Mouse (Mus musculus): ENCODE measurements around the gene Dnmbp.

Gene Dnmbp

DNA sequence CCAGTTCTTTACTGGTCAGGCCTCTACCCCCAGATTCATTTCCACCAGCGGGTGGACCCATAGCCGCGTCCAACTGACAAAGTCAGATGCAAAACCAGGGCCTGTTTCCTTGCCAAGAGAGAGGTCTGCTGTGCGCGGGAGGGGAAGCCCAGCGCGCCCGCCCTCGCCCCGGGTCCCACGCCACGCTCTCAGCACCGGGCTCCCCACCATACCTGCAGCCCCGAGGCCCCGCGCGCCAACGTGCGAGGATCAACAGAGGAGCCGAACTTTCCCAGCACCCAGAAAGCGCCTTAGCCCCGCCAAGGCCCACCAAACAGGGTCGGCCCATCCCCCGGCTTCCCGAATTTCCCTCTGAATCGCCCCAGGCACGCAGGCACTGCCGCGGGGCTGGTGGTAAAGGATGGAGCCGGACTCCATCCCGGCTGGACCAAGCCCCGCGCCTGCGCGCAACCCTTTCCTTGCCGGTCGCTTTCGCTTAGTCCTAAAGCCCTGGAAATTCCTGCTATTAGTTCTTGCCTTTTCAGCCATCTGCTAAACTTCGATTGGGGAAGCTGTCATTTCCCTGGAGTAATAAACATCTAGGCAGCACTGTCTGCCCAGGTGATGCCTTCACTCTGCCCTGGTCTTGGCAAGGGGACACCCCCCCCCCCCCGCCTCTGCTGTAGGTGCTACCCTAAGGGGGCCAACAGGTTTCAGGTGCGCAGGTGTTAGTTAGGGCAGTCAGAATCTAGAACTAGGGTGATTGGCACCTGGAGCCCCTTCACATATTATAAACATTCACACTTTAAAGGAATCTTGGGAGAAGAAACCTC lies 60.4 kb downstream of the Dnmbp start:
- DNase-seq (ENCODE audit: low spot score in 2 of 2) = peak; percentile 53 to 58

DNA sequence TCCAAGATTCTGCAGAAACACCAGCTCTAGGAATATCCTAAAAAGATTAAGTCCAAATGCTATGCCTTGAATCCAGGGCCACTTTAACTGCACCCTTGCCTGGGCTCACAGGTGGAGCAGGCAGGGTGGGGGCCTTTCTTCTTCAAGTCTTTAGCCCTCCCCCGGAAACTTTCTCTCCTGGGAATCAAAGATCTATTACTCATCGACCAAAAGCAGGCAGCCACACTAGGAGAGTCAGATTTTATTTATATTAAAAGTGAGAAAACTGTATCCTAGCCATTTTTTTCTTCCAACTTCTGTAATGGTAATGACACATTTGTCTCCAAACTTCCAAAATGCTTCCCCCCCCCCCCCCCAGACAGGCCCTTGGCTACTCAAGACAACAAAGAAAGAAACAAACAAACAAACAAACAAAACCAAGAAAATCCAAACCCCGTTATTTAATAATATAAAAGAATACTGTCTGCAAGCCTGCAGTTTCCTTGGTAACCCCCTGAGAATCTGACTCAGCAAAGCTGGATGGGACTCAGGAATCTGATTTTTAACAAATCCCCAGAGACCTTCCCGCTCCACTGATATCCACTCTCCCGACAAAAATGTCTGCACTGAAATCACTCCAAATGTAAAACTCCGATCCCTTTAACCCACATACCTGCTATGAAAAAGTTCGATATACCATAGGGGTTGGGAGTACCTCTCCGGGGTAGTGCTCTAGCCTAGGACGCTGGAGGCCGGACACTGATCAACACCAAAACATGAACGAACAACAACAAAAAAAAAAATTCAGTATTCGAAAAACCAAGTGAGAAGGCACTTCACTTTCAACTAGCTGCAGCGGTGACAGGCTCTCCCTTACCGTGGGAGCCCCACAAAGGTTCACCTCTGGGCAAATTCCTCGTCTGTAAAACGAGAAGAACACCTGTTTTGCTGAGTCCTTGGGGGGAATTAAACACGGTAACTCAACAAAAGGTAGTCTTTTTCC lies 61.6 kb downstream of the Dnmbp start:
- peak; percentile 16 to 39 for DNase-seq (ENCODE audit: low spot score in 2 of 2)

DNA sequence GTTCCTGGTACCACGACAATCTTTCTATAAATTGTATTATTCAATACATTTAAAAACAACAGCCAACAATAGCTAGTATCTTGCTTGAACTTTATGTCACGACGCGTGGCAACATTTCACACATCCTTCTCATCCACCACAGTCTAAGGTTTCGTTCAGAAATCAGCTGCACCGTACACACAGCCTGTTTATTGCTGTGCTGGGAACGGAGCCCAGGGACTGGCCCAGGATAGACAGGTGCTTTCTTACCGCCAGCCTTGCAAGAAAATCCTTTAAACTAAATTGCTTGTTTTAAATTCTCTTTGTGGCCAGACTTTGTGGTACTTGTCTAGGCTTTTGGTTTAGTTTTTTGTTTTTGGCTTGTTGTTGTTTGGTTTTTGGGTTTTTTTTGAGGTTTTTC lies 62.6 kb downstream of the Dnmbp start:
- DNase-seq (ENCODE audit: low spot score in 2 of 2) = no peak

DNA sequence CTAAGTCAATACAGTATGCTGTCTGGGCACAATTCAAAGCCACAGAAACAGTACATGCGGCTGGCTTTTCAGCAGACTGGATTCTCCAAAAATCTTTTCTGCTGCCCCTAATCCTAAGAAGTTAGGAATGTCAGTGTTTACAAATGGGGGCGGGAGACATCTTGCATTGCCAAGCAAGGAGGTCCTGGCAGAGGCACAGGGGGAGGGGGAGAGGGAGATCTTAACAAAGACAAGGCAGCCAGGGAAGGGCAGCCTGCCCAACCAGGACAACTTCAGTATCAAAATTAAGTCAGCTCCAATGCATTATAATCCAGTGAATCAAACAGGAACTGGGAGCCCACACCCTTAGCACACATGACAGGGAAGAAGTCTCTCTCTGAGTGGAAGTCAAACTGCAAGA lies 64.0 kb downstream of the Dnmbp start:
- DNase-seq (ENCODE audit: low spot score in 2 of 2) = no peak

DNA sequence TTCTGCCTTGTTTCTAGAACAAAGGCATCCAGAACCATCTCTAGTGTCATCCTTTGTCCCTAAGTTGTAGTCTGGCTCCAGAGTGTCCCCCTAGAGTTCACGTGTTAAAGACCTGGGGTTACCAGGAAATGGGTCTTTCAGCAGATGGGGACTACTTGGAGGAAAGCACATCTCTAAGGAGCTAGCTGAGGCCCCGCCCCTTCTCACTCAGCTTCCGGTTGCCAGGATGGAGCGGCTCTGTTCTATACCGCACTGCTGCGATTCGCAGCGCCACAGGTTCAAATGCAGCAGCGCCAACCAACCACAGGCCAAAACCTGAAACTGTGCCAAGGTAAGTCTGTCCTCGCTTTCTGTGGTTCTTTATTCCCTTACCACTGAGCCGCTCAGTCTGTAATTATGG lies 65.6 kb downstream of the Dnmbp start:
- DNase-seq (ENCODE audit: low spot score in 2 of 2) = no peak

DNA sequence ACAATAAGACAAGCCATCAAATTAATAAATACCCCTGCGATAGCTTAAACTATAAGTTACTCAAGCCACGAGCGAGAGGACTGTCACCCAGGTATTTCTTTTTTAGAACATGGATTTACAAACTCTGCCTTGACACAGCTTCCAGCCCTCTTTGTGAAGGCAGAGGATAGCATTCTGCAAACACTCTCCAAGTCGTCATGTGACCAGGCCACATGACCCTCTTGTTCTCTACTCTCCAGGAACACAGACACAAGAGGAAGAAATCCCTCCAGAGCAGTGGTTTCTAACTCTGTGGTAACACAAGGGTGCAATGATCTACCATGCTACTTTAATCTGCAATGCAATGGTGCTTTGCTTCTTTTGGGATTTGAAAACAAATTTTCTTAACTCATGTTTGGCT lies 69.6 kb downstream of the Dnmbp start:
- no peak for DNase-seq (ENCODE audit: low spot score in 2 of 2)

DNA sequence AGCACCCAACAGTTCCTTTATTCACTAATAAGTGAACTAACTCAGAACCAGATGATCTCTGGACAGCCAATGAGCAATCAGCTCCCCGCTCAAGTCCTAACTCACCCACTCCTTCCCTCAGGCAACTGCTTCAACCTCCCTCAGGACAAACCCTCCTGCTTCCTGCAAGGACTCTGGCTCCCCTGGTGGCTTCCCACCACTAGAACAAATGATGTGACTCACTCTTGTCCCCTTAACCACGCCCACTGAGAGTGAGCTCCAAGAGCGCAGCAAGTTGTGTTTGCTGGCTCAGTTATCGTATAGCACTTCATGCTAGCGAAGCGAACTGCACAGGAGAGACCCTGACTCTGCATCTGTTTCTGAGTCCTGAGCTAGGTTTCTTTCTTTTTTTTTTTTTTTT lies 82.6 kb downstream of the Dnmbp start:
- DNase-seq (ENCODE audit: low spot score in 2 of 2) = no peak

DNA sequence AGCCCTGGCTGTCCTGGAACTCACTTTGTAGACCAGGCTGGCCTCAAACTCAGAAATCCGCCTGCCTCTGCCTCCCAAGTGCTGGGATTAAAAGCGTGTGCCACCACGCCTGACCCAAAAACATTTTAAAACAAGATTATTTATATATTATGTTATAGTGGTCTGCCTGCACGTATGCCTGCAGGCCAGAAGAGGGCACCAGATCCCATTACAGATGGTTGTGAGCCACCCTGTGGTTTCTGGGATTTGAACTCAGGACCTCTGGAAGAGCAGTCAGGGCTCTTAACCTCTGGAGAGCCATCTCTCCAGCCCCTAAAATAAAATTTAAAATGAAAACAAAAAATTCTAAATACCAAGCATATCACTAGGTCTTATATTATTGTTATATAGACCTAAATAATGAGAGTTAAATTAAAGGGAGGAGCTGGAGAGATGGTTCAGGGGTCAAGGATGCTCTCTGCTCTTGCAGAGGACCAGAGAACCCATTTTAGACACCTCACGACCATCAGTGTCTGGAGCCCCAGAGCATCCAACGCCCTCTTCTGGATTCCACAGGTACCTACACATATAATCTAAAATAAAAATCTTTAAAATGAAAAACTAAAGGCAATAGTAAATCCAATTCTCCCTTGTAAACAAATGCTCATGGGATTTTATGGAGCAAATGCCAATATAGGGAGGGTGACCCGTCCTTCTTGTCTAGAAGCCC lies 87.0 kb downstream of the Dnmbp start:
- DNase-seq (ENCODE audit: low spot score in 2 of 2) = no peak

DNA sequence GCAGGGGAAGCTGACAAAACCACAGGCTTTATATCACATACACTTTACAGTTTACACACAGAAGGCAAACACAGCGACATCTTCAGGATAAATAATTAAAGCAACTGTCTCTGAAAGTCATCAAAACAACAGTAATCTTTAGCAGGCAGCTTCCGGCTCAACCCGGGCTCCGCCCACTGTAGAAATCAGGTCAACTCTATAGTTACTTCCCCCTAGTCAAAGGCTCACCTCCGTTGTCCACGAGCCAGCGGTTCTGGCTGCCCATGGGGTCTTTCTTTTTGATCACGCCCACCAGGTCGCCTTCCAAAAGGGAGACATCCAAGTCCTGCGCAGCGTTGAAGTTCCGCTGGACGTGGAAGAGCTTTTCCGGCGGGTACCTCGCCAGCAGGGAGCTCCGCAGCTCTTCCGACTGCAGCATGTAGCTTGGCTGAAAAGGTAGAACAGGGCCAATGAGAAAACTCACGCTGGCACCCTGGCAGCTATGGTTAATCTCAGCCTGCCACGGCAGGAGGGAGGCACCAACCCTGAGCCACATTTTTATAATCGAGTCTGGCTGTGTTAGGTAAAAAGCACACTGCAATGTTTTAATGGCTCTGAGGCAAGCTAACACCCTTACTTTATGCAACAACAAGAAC lies 87.9 kb downstream of the Dnmbp start:
- no peak for DNase-seq (ENCODE audit: low spot score in 2 of 2)

DNA sequence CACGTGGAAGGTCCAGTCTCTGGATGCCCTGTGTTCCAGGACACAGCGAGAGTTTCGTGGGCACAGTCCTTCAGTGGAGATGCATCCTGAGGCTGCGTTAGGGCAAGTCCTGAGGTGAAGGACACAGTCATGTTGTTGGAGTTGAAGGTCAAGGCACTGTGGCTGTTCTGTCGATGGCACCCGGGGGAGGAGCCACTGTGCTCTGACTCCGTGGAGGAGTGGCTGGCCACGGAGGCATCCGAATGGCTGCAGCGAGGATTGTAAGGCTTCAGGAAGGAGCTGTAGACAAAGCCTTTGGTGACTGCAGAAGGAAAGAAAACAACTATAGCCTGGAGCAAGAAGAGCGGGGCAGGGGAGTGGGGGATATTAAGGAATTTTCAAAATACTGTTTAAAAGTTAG lies 90.0 kb downstream of the Dnmbp start:
- no peak for DNase-seq (ENCODE audit: low spot score in 2 of 2)

DNA sequence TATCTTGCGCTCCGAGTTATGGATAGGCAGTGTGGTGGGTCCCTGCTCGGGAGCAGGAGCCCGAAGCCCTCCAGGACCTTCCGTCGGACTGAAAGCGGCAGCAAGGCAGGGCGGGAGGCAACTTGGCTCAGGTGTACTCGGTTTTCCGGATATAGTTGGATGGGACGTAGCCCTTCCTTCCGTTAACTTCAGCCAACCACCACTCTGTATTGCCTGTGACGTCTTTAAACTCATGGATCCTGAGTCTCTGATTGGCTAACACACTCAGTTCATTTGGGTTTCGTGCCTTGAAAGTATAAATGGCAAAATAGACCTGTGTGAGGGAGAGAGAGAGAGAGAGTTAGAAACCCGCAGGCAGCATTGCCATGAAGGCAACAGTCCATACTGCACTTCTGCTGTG lies 92.0 kb downstream of the Dnmbp start:
- no peak for DNase-seq (ENCODE audit: low spot score in 2 of 2)

DNA sequence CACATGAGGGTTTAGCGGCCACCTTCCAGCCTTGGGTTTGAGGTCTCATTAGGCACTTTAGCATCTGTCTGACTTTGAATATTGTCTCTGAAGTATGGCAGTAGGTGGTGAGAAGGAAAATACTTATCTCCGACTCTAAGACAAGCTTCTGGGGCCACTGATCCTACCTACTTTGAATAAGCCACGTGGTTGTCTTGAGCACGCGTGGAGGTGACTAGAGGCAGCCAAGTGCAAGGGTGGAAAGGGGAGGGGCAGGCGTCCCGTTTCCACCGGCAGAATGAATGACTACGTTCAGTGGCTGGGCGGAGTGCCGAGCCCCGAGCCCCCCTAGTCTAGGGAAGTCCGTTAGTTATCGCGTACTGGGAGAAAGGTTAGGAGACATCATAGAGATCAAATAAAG lies 92.9 kb downstream of the Dnmbp start:
- DNase-seq (ENCODE audit: low spot score in 2 of 2) = no peak

DNA sequence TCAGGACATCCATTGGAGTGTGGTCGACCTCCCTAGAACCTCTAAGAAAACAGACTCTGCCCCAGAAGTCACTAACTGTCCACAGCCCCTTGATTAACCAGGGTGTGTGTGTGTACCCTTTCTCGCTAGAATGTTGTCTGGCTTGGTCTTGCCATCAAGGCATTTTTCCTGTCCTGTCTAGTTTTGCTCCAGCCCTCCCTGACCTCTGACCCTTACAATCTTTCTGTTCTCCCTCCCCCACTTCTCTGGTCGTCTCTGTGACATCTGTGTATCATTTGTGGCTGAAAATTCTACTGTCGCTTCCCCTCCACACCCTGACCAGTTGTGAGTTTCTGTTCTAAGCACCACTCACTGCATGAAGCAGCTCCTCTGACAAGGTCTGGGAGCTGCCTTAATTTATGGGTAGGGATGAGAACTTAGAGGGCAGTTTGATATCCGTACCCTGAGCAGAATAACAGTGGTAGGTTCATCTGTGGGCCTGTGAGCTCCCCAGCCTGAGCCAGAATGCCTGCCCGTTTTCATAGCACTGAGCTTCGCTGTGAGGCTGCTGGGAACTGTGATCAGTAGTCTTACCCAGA lies 94.6 kb downstream of the Dnmbp start:
- DNase-seq (ENCODE audit: low spot score in 2 of 2) = no peak

DNA sequence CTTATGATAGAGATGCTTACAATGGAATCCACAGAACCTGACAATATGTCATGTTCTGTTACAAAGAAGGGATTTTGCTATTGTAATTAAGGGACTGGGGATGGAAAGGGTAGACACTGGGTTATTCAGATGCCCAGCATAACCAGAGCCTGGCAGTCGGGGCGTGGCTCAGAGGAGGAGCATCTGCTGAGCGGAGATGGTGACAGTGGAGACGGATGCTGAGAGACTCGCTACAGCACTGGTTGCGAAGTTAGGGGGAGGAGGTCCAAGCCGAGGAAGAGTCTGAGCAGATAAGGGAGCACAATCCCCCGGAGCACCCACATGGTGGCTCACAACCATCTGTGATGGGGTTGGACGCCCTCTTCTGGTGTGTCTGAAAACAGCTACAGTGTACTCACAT lies 96.8 kb downstream of the Dnmbp start:
- no peak for DNase-seq (ENCODE audit: low spot score in 2 of 2)

DNA sequence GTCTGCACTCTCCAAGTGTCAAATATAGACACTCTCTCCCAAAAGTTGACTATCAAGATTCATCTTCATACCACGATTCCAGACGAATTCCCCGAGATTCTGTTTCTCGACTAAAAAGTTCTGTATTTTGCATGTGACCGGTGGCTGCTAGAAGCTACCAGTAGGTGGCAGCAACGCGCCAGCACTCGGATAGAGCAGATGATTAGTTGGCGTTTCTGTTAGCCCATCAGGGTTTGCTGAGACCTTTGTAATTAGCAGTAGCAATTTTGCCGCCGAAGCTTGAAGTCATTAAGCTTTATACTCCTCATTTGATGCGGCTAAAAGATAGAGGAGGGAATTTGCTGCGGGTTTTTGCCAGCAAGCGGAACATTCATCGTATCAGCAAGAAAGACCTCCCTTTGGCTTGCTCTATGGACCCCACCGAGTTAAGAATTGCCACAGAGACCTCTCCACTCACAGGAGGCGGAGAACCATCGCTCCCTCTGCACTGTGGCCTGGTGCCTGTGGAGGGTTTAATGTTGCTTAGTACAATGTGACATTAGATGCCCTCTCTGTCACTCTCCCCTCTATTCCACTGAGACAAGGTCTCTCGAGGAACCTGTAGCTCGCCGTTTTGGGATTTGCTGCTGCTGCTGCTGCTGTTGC lies 107.4 kb downstream of the Dnmbp start:
- DNase-seq (ENCODE audit: low spot score in 2 of 2) = peak; percentile 21 to 46

DNA sequence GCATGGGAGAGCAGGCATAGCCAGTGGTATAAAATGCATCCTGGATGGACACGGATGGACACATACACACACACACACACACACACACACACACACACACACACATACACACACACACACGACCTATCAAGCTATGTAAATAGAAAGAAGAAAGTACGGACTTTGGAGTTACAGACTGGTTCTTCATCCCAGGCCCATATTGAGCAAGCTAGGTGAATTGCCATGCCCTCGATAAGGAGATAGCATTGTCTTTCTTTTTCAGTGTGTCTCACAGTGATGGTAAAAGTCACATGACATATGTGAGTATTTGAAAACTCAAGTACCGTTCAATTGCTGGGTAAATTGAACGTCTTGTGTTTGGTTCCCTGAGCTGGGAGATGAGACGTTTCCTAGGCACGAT lies 113.1 kb downstream of the Dnmbp start:
- DNase-seq (ENCODE audit: low spot score in 2 of 2) = no peak

DNA sequence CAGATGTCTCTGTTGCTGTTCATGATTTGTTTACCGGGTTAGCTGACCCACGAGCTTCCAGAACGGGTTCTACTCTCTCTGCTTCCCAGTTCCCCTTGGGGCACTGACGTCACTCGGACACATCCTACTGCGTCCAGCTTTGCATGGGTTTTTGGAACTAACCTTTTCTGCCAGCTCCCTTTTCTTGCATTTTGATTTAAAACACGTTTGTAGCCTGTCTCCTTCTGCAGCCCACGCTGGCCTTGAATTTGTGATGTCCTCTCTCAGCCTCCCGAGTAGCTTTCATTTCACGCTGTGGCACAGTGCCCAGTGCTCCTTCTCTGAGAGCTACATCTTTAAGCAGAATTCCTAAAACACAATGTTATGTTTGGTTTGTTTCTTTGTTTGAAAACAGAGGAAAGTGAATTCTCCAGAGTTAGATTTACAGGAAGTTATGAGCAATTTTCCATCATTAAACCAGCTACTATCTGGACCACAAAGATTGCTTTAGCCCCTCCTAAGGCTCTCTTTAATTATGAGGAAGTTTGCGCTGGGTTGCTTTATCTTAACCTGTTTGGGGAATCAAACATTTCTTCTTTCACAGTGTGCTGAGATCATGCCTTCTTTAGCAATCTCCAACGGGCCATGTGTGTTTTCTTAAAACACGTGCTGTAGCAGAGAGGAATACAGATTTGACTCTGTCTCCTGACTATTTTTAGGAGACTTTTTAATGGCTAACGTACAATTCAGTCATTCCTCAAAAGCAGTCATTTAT lies 124.2 kb downstream of the Dnmbp start:
- DNase-seq (ENCODE audit: low spot score in 2 of 2) = no peak

DNA sequence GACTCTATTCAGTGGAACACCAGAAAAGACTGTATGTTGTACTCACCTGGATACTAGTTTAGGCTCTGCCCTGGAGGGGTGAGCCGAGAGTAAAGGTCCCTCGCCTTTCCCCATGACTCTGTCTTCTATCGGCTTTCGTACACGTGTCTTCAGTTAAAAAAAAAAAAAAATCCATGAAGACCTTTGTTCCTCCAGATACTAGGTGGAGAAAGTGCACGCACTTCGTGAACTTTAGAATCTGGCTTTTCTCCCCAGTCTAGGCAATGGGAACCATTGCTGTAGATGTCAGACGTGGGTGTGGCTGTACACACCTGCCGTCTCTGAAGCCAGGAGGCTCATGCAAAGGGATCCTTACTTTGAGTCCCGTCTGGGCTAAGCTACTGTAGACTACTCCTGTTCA lies 126.7 kb downstream of the Dnmbp start:
- no peak for DNase-seq (ENCODE audit: low spot score in 2 of 2)

DNA sequence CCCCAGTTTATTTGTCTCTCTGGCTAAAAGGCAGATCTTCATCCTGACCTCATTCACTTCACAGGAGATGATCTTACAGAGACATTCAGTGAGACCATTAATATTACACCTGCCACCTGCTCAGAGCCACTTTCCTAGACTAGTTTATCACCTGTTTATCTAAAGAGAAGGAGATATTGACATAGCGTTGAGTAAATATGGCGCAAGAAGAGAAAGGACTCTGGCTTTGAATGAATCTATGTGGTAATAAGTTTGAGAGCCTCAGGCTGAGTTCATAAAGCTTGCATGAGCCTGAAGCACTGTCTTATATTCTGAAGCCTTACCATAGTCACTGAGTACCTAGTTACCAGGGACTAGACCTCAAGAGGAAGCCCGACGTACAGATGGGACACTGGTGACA lies 128.6 kb downstream of the Dnmbp start:
- DNase-seq (ENCODE audit: low spot score in 2 of 2) = no peak

DNA sequence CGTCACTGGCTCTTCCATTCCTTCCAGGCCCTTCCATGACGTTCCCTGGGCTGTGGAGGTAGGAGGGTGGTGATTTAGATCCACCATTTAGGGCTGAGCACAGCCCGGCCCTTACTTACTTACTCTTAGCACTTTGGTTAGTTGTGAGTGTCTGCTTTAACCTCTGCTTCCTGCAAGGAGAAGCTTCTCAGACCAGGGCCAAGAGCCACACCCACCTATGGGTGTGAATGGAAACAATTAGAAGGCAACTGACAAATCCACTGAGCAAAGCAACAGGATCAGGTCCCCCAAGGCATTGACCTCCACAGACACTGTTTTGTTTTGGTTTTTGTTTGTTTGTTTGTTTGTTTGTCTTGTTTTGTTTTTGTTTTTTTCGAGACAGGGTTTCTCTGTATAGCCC lies 130.7 kb downstream of the Dnmbp start:
- no peak for DNase-seq (ENCODE audit: low spot score in 2 of 2)

Data from heart, adult 9 months (tissue).